Mouse (Mus musculus): Measurements from ENCODE around the gene Gm10639. TPM values are rescaled to one million over a fixed set of nuclear protein-coding genes. Genes with fewer than 3 reads are reported as not detected.
A peak's percentile ranks its signal among the peaks of the same experiment; 100 is the strongest.
"Not testable (repeated sequence)": the region's sequence is repeated elsewhere in the genome, so short reads cannot be mapped to it uniquely, and the experiment has no call there.

Gm10639 gene
- polyA plus RNA-seq, 1 experiment from 2014 or later = not detected

GRCm38 (mm10) chr9:78340324-78340723 is 50.6 kb downstream of the Gm10639 start:
- not testable (repeated sequence) for H3K9me3 ChIP-seq (replicated peaks; ENCODE audit: control insufficient read depth, low read length); H3K9ac ChIP-seq (ENCODE audit: low read length); H3K27me3 ChIP-seq (replicated peaks; ENCODE audit: control insufficient read depth, insufficient read depth, low read length); H3K4me2 ChIP-seq (ENCODE audit: low read length); H3K4me3 ChIP-seq (ENCODE audit: low read depth, low read length); H3K27ac ChIP-seq (ENCODE audit: low read depth, low read length); H3K36me3 ChIP-seq (ENCODE audit: control insufficient read depth, insufficient read depth, low read length); H3K4me1 ChIP-seq (ENCODE audit: control insufficient read depth, insufficient read depth, low read length)
- ATAC-seq = peak; percentile 37; the same call in 1 of the 2 replicates
- 9% methylated on average over 8 of the region's 8 CpGs for WGBS
- peak; percentile 57 for DNase-seq (ENCODE audit: low spot score)

DNA sequence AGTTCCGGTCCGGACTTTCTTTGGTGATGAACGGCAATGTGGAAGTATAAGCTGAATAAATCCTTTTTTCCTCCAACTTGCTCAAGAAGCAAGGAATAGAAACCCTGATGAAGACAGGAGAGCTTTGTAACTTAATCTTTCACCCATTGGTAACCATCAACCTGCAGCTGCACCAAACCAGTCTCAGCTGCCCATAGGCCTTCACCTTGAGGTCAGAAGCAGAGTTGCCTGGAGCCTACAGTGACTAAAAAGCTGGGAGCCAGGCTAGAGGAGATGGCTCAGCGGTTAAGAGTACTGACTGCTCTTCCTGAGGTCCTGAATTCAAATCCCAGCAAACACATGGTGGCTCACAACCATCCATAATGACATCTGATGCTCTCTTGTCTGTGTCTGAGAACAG is 52.8 kb downstream of the Gm10639 start:
- H3K27me3 ChIP-seq (replicated peaks; ENCODE audit: control insufficient read depth, insufficient read depth, low read length); H3K9me3 ChIP-seq (replicated peaks; ENCODE audit: control insufficient read depth, low read length); H3K4me3 ChIP-seq (ENCODE audit: low read depth, low read length); H3K4me2 ChIP-seq (ENCODE audit: low read length); DNase-seq (ENCODE audit: low spot score); ATAC-seq; H3K9ac ChIP-seq (ENCODE audit: low read length); H3K4me1 ChIP-seq (ENCODE audit: control insufficient read depth, insufficient read depth, low read length); H3K27ac ChIP-seq (ENCODE audit: low read depth, low read length); H3K36me3 ChIP-seq (ENCODE audit: control insufficient read depth, insufficient read depth, low read length): not testable (repeated sequence)
- WGBS = 91% methylated on average over 4 of the region's 4 CpGs

DNA sequence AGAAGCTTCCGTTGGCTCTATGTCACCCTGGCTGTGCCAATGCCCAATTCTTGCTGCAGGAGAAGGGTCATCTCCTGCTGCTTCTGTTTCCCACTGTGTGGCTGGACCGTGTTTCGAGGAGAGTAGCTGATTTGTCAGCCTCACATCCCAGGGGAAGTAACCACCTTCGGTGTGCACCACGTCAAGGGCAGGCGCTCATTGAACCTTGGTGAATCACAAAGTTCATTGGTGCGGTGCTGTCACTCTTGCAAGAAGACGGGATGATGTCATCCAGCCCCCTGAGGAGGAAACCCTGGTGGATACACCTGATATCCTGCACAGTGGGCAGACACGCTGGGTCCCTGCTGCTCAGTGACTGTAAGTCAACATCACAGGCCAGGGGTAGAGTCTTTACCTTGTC is 53.3 kb downstream of the Gm10639 start:
- not testable (repeated sequence) for DNase-seq (ENCODE audit: low spot score); H3K9me3 ChIP-seq (replicated peaks; ENCODE audit: control insufficient read depth, low read length); H3K4me3 ChIP-seq (ENCODE audit: low read depth, low read length); H3K36me3 ChIP-seq (ENCODE audit: control insufficient read depth, insufficient read depth, low read length); ATAC-seq; H3K4me2 ChIP-seq (ENCODE audit: low read length); H3K9ac ChIP-seq (ENCODE audit: low read length); H3K27me3 ChIP-seq (replicated peaks; ENCODE audit: control insufficient read depth, insufficient read depth, low read length); H3K4me1 ChIP-seq (ENCODE audit: control insufficient read depth, insufficient read depth, low read length); H3K27ac ChIP-seq (ENCODE audit: low read depth, low read length)
- 88% methylated on average over 9 of the region's 9 CpGs for WGBS

GRCm38 (mm10) chr9:78345235-78345634 is 55.5 kb downstream of the Gm10639 start:
- WGBS = 56% methylated on average over 3 of the region's 4 CpGs
- not testable (repeated sequence) for ATAC-seq; H3K4me1 ChIP-seq (ENCODE audit: control insufficient read depth, insufficient read depth, low read length); H3K36me3 ChIP-seq (ENCODE audit: control insufficient read depth, insufficient read depth, low read length); H3K4me3 ChIP-seq (ENCODE audit: low read depth, low read length); H3K27ac ChIP-seq (ENCODE audit: low read depth, low read length); H3K9ac ChIP-seq (ENCODE audit: low read length); DNase-seq (ENCODE audit: low spot score); H3K9me3 ChIP-seq (replicated peaks; ENCODE audit: control insufficient read depth, low read length); H3K4me2 ChIP-seq (ENCODE audit: low read length); H3K27me3 ChIP-seq (replicated peaks; ENCODE audit: control insufficient read depth, insufficient read depth, low read length)

- H3K27me3 ChIP-seq (replicated peaks; ENCODE audit: control insufficient read depth, insufficient read depth, low read length) = no peaks in the 10 kb centered on the region
- no peak overlapping the region for H3K9ac ChIP-seq (ENCODE audit: low read length)
- ATAC-seq (no peak), DNase-seq (ENCODE audit: low spot score) (no peak)
- no peaks in the 10 kb centered on the region for H3K4me1 ChIP-seq (ENCODE audit: control insufficient read depth, insufficient read depth, low read length)
- H3K36me3 ChIP-seq (ENCODE audit: control insufficient read depth, insufficient read depth, low read length) = no peaks in the 10 kb centered on the region
- 72% methylated on average over 3 of the region's 3 CpGs for WGBS
- no peaks in the 10 kb centered on the region for H3K9me3 ChIP-seq (replicated peaks; ENCODE audit: control insufficient read depth, low read length)
- H3K4me2 ChIP-seq (ENCODE audit: low read length) = no peak overlapping the region
- H3K27ac ChIP-seq (ENCODE audit: low read depth, low read length) = no peak overlapping the region
- H3K4me3 ChIP-seq (ENCODE audit: low read depth, low read length) = no peak overlapping the region
These were observed 57.3 kb downstream of the Gm10639 start for GRCm38 (mm10) chr9:78347004-78347403.

- H3K36me3 ChIP-seq (ENCODE audit: control insufficient read depth, insufficient read depth, low read length); H3K4me3 ChIP-seq (ENCODE audit: low read depth, low read length); H3K9ac ChIP-seq (ENCODE audit: low read length); H3K27ac ChIP-seq (ENCODE audit: low read depth, low read length); H3K9me3 ChIP-seq (replicated peaks; ENCODE audit: control insufficient read depth, low read length); H3K4me1 ChIP-seq (ENCODE audit: control insufficient read depth, insufficient read depth, low read length); DNase-seq (ENCODE audit: low spot score); ATAC-seq; H3K4me2 ChIP-seq (ENCODE audit: low read length); H3K27me3 ChIP-seq (replicated peaks; ENCODE audit: control insufficient read depth, insufficient read depth, low read length): not testable (repeated sequence)
- 66% methylated on average over 6 of the region's 6 CpGs for WGBS
These were observed 58.7 kb downstream of the Gm10639 start for GRCm38 (mm10) chr9:78348206-78349004.

GRCm38 (mm10) chr9:78349141-78349540 is 59.4 kb downstream of the Gm10639 start:
- not testable (repeated sequence) for DNase-seq (ENCODE audit: low spot score); H3K9me3 ChIP-seq (replicated peaks; ENCODE audit: control insufficient read depth, low read length); ATAC-seq; H3K27me3 ChIP-seq (replicated peaks; ENCODE audit: control insufficient read depth, insufficient read depth, low read length); H3K36me3 ChIP-seq (ENCODE audit: control insufficient read depth, insufficient read depth, low read length); H3K4me3 ChIP-seq (ENCODE audit: low read depth, low read length); H3K4me1 ChIP-seq (ENCODE audit: control insufficient read depth, insufficient read depth, low read length); H3K4me2 ChIP-seq (ENCODE audit: low read length); H3K9ac ChIP-seq (ENCODE audit: low read length); H3K27ac ChIP-seq (ENCODE audit: low read depth, low read length)
- WGBS = 81% methylated on average over 3 of the region's 3 CpGs

- H3K27me3 ChIP-seq (replicated peaks; ENCODE audit: control insufficient read depth, insufficient read depth, low read length); ATAC-seq; H3K27ac ChIP-seq (ENCODE audit: low read depth, low read length); H3K36me3 ChIP-seq (ENCODE audit: control insufficient read depth, insufficient read depth, low read length); H3K4me3 ChIP-seq (ENCODE audit: low read depth, low read length); H3K4me2 ChIP-seq (ENCODE audit: low read length); H3K9me3 ChIP-seq (replicated peaks; ENCODE audit: control insufficient read depth, low read length); H3K9ac ChIP-seq (ENCODE audit: low read length); H3K4me1 ChIP-seq (ENCODE audit: control insufficient read depth, insufficient read depth, low read length); DNase-seq (ENCODE audit: low spot score): not testable (repeated sequence)
These were observed 60.3 kb downstream of the Gm10639 start for GRCm38 (mm10) chr9:78350007-78350406.

DNA sequence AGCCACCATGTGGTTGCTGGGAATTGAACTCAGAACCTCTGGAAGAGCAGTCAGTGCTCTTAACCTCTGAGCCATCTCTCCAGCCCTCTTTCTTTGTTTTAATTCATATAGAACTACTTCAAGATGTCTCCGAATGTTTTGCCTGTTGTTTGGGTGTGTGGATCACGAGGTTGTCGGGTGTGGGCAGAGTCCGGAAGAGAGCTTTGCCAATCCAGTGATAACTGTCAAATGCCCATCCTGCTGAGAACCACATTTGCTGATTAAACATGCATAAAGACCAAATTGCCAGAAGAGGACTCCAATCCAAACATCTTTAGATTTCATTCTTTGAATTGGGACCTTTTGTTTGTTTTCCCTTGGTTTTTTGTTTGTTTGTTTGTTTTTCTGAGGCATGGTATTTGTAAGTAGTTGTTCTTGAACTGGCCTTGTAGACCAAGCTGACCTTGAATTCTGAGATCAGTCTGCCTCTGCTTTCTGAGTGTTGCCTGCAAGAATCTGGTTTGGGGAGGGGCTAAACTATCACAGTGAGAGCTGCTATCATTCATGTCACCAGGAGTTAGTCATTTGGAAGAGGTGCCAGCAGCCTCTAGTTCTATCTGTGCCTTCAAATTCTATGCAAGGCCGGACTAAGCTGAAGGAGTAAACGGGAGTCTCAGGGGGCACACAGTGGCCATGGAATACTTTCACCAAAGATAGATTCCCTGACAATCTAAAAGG is 61.9 kb downstream of the Gm10639 start:
- Histone ChIP-seq H3K9me3 (replicated peaks; ENCODE audit: control insufficient read depth, low read length) (no peaks in the 10 kb centered on the region), H3K36me3 (ENCODE audit: control insufficient read depth, insufficient read depth, low read length) (no peaks in the 10 kb centered on the region), H3K4me1 (ENCODE audit: control insufficient read depth, insufficient read depth, low read length) (no peaks in the 10 kb centered on the region), H3K27me3 (replicated peaks; ENCODE audit: control insufficient read depth, insufficient read depth, low read length) (no peaks in the 10 kb centered on the region), H3K4me3 (ENCODE audit: low read depth, low read length) (no peak overlapping the region), H3K27ac (ENCODE audit: low read depth, low read length) (no peak overlapping the region), H3K4me2 (ENCODE audit: low read length) (no peak overlapping the region), H3K9ac (ENCODE audit: low read length) (no peak overlapping the region)
- DNase-seq (ENCODE audit: low spot score) (no peak), ATAC-seq (no peak)
- 85% methylated on average over 6 of the region's 6 CpGs for WGBS
